ENCODE assay signal across 8 mouse cellular contexts in genomic region chr4:132344403-132345134, GRCm38 (mm10). TPM values are rescaled to one million over a fixed set of nuclear protein-coding genes. Genes with fewer than 3 reads are reported as not detected.
DNase-seq lines count a peak whose midpoint lies in the region; ATAC-seq and TF ChIP-seq lines count a peak whose summit lies in the region.

No protein-coding gene starts in this region.

- ATAC-seq in inflammation-experienced regulatory T-cells, adult 6 months, result peak; percentile 31
- no peak for ATAC-seq in midbrain, embryonic 14.5 days (ENCODE audit: low FRiP score, low TSS enrichment)

- no peak for TF ChIP-seq POLR2A in cerebellum, adult 2 months (IDR thresholded peaks at IDR 0.05; ENCODE audit: borderline replicate concordance, insufficient read depth, low read length)
- TF ChIP-seq POLR2A in thymus, adult 2 months (IDR thresholded peaks at IDR 0.05; ENCODE audit: control insufficient read depth, extremely low read depth, insufficient read depth, low read length, poor library complexity), result no peak

- peak overlapping the region; percentile 72 for H3K4me3 ChIP-seq in cerebellum, adult 2 months (replicated peaks; ENCODE audit: insufficient read depth, low read depth, low read length)
- peak overlapping the region; percentile 85 for H3K4me3 ChIP-seq in thymus, adult 2 months (ENCODE audit: control insufficient read depth, insufficient read depth, low read length)
- peak overlapping the region; percentile 74 for H3K4me3 ChIP-seq in midbrain, embryonic 14.5 days (replicated peaks; ENCODE audit: low read depth, low read length)

- WGBS in cerebellum, adult 2 months, result 7% methylated on average over 13 of the region's 13 CpGs
- WGBS in thymus, adult 2 months, result 5% methylated on average over 13 of the region's 13 CpGs
- 6% methylated on average over 13 of the region's 13 CpGs for WGBS in midbrain, embryonic 14.5 days

- H3K27me3 ChIP-seq in cerebellum, adult 2 months (ENCODE audit: control insufficient read depth, insufficient read depth, low read length), result no peaks in the 10 kb centered on the region
- no peaks in the 10 kb centered on the region for H3K27me3 ChIP-seq in thymus, adult 2 months (ENCODE audit: control insufficient read depth, insufficient read depth, low read length)
- no peaks in the 10 kb centered on the region for H3K27me3 ChIP-seq in midbrain, embryonic 14.5 days (ENCODE audit: control insufficient read depth, insufficient read depth, low read length)

- intact Hi-C loops in left cerebral cortex, postnatal 36 days (cut with DNase I), result no loop called here

- no peaks in the 10 kb centered on the region; the same call in 1 of the 2 replicates for H3K4me1 ChIP-seq in cerebellum, adult 2 months (ENCODE audit: control insufficient read depth, insufficient read depth, low read length)
- peaks cover 19% of the 10 kb centered on the region for H3K4me1 ChIP-seq in thymus, adult 2 months (replicated peaks; ENCODE audit: control insufficient read depth, insufficient read depth, low read length)
- peaks cover 15% of the 10 kb centered on the region for H3K4me1 ChIP-seq in midbrain, embryonic 14.5 days (ENCODE audit: control insufficient read depth, insufficient read depth, low read length)

- TF ChIP-seq CTCF in cerebellum, adult 2 months (IDR thresholded peaks at IDR 0.05; ENCODE audit: borderline replicate concordance, insufficient read depth, low read depth, low read length), result no peak
- TF ChIP-seq CTCF in thymus, adult 2 months (IDR thresholded peaks at IDR 0.05; ENCODE audit: borderline replicate concordance, control insufficient read depth, extremely low read depth, insufficient read depth, low read length, poor library complexity), result no peak

- peak overlapping the region; percentile 96 for H3K4me2 ChIP-seq in midbrain, embryonic 14.5 days (ENCODE audit: low read length)

- H3K36me3 ChIP-seq in thymus, adult 2 months (ENCODE audit: control insufficient read depth, insufficient read depth, low read length), result peaks cover 6% of the 10 kb centered on the region
- H3K36me3 ChIP-seq in midbrain, embryonic 14.5 days (ENCODE audit: control insufficient read depth, insufficient read depth, low read length), result peaks cover 6% of the 10 kb centered on the region; the same call in 1 of the 2 replicates

- no peak for DNase-seq in cerebellum, adult 2 months
- DNase-seq in cerebellum, adult 18-20 months, result no peak
- DNase-seq in thymus, adult 2 months, result no peak
- no peak for DNase-seq in thymus, adult 18-20 months
- DNase-seq in midbrain, embryonic 14.5 days, result no peak
- no peak for DNase-seq in frontal cortex, postnatal 14 days (ENCODE audit: low spot score in 2 of 2)
- no peak for DNase-seq in left cerebral cortex, postnatal 36 days (ENCODE audit: low spot score in 2 of 2)

- H3K9me3 ChIP-seq in midbrain, embryonic 14.5 days (ENCODE audit: control insufficient read depth, low read length), result no peaks in the 10 kb centered on the region

- H3K27ac ChIP-seq in cerebellum, adult 2 months (ENCODE audit: insufficient read depth, low read length), result no peak overlapping the region
- no peak overlapping the region for H3K27ac ChIP-seq in thymus, adult 2 months (ENCODE audit: control insufficient read depth, insufficient read depth, low read length)
- no peak overlapping the region for H3K27ac ChIP-seq in midbrain, embryonic 14.5 days (replicated peaks; ENCODE audit: low read depth, low read length)

- H3K9ac ChIP-seq in midbrain, embryonic 14.5 days (replicated peaks; ENCODE audit: low read length), result peak overlapping the region; percentile 80

RNA-seq across cellular contexts. Expression of gene Rcc1, which starts 8.8 kb away (rescaled TPM):
- 8.4 and 9.6 TPM in 2 replicates for polyA plus RNA-seq in cerebellum, adult 2 months (2012; rRNA removed)
- polyA plus RNA-seq in thymus, adult 2 months (2012; rRNA removed), result 31.9 and 40.8 TPM in 2 replicates
- polyA plus RNA-seq in inflammation-experienced regulatory T-cells, adult 6 months (2017; shearing (Covaris generic)), result 10 to 100 TPM; 13.4 to 26.0 (median 15.0) TPM
- polyA plus RNA-seq in midbrain, embryonic 14.5 days (2014; fragmentation: Nextera tagmentation; extraction: Ambion mirVana), result 26.4 and 28.6 TPM in 2 replicates
- total RNA-seq in left cerebral cortex, postnatal 36 days (2021), result 10 to 100 TPM in 1 of 2 experiments, 1 to 10 TPM in 1; 9.7 to 12.3 TPM

RNA-seq across cellular contexts. Expression of gene Trnau1ap, which starts 15.2 kb away (rescaled TPM):
- polyA plus RNA-seq in cerebellum, adult 2 months (2012; rRNA removed), result 17.9 and 19.1 TPM in 2 replicates
- polyA plus RNA-seq in thymus, adult 2 months (2012; rRNA removed), result 18.9 and 23.1 TPM in 2 replicates
- 10 to 100 TPM; 37.5 to 45.9 (median 37.7) TPM for polyA plus RNA-seq in inflammation-experienced regulatory T-cells, adult 6 months (2017; shearing (Covaris generic))
- 82.2 and 84.0 TPM in 2 replicates for polyA plus RNA-seq in midbrain, embryonic 14.5 days (2014; fragmentation: Nextera tagmentation; extraction: Ambion mirVana)
- 10 to 100 TPM; 21.5 to 24.8 TPM for total RNA-seq in left cerebral cortex, postnatal 36 days (2021)

RNA-seq across cellular contexts. Expression of gene Rab42, which starts 41.4 kb away (rescaled TPM):
- 2.2 and 3.1 TPM in 2 replicates for polyA plus RNA-seq in cerebellum, adult 2 months (2012; rRNA removed)
- 6.2 and 6.8 TPM in 2 replicates for polyA plus RNA-seq in thymus, adult 2 months (2012; rRNA removed)
- under 1 TPM in 1 of 3 experiments, not detected in 2; 0.46 TPM for polyA plus RNA-seq in inflammation-experienced regulatory T-cells, adult 6 months (2017; shearing (Covaris generic))
- polyA plus RNA-seq in midbrain, embryonic 14.5 days (2014; fragmentation: Nextera tagmentation; extraction: Ambion mirVana), result 1.3 TPM in 2 replicates
- 1 to 10 TPM; 1.5 to 2.8 TPM for total RNA-seq in left cerebral cortex, postnatal 36 days (2021)
